Mouse (Mus musculus): ENCODE data around the gene Chst11. TPM values are rescaled to one million over a fixed set of nuclear protein-coding genes. Genes with fewer than 3 reads are reported as not detected.
A peak's percentile ranks its signal among the peaks of the same experiment; 100 is the strongest.

The Chst11 gene
- polyA plus RNA-seq, 1 experiment from 2014 or later = 4.5 TPM

GRCm38 (mm10) chr10:82986251-82986992 is 1.1 kb downstream of the Chst11 start:
- DNase-seq (peak; percentile 56), ATAC-seq (ENCODE audit: low FRiP score, low TSS enrichment) (no peak)
- peaks cover 45% of the 10 kb centered on the region for H3K4me1 ChIP-seq (ENCODE audit: control insufficient read depth, insufficient read depth, low read length)
- H3K4me3 ChIP-seq (replicated peaks; ENCODE audit: low read depth, low read length) = peak overlapping the region; percentile 77
- 0 out of 2 replicates have a peak, but pooled peaks cover 9% of the 10 kb centered on the region for H3K27me3 ChIP-seq (ENCODE audit: control insufficient read depth, insufficient read depth, low read length)
- H3K9me3 ChIP-seq (ENCODE audit: control insufficient read depth, low read length) = no peaks in the 10 kb centered on the region
- H3K36me3 ChIP-seq (ENCODE audit: control insufficient read depth, insufficient read depth, low read length) = no peaks in the 10 kb centered on the region
- H3K4me2 ChIP-seq (ENCODE audit: low read length) = peak overlapping the region; percentile 95
- peak overlapping the region; percentile 89 for H3K27ac ChIP-seq (replicated peaks; ENCODE audit: low read depth, low read length)
- WGBS = 2% methylated on average over 21 of the region's 21 CpGs
- peak overlapping the region; percentile 75 for H3K9ac ChIP-seq (replicated peaks; ENCODE audit: low read length)

- Histone ChIP-seq H3K9me3 (ENCODE audit: control insufficient read depth, low read length) (no peaks in the 10 kb centered on the region), H3K4me2 (ENCODE audit: low read length) (peak overlapping the region; percentile 95), H3K36me3 (ENCODE audit: control insufficient read depth, insufficient read depth, low read length) (no peaks in the 10 kb centered on the region), H3K27ac (replicated peaks; ENCODE audit: low read depth, low read length) (no peak overlapping the region), H3K4me1 (ENCODE audit: control insufficient read depth, insufficient read depth, low read length) (peaks cover 47% of the 10 kb centered on the region), H3K4me3 (replicated peaks; ENCODE audit: low read depth, low read length) (peak overlapping the region; percentile 77), H3K9ac (replicated peaks; ENCODE audit: low read length) (peak overlapping the region; percentile 75; the same call in 1 of the 2 replicates), H3K27me3 (ENCODE audit: control insufficient read depth, insufficient read depth, low read length) (0 out of 2 replicates have a peak, but pooled peaks cover 9% of the 10 kb centered on the region)
- peak; percentile 46 for DNase-seq
- ATAC-seq (ENCODE audit: low FRiP score, low TSS enrichment) = no peak
- 18% methylated on average over 8 of the region's 8 CpGs for WGBS
Measured at GRCm38 (mm10) chr10:82986993-82987349, 1.7 kb downstream of the Chst11 start.

- no peak for ATAC-seq (ENCODE audit: low FRiP score, low TSS enrichment)
- DNase-seq = peak; percentile 13
- peaks cover 48% of the 10 kb centered on the region for H3K4me1 ChIP-seq (ENCODE audit: control insufficient read depth, insufficient read depth, low read length)
- peak overlapping the region; percentile 77 for H3K4me3 ChIP-seq (replicated peaks; ENCODE audit: low read depth, low read length)
- 49% methylated on average over 4 of the region's 4 CpGs for WGBS
- peak overlapping the region; percentile 95 for H3K4me2 ChIP-seq (ENCODE audit: low read length)
- no peaks in the 10 kb centered on the region for H3K36me3 ChIP-seq (ENCODE audit: control insufficient read depth, insufficient read depth, low read length)
- no peak overlapping the region for H3K27ac ChIP-seq (replicated peaks; ENCODE audit: low read depth, low read length)
- H3K9ac ChIP-seq (replicated peaks; ENCODE audit: low read length) = peak overlapping the region; percentile 75; the same call in 1 of the 2 replicates
- 0 out of 2 replicates have a peak, but pooled peaks cover 9% of the 10 kb centered on the region for H3K27me3 ChIP-seq (ENCODE audit: control insufficient read depth, insufficient read depth, low read length)
- H3K9me3 ChIP-seq (ENCODE audit: control insufficient read depth, low read length) = no peaks in the 10 kb centered on the region
Measured at GRCm38 (mm10) chr10:82987394-82987793, 2.1 kb downstream of the Chst11 start.

- 42% methylated on average over 13 of the region's 13 CpGs for WGBS
- Histone ChIP-seq H3K27ac (replicated peaks; ENCODE audit: low read depth, low read length) (no peak overlapping the region), H3K27me3 (ENCODE audit: control insufficient read depth, insufficient read depth, low read length) (no peaks in the 10 kb centered on the region), H3K36me3 (ENCODE audit: control insufficient read depth, insufficient read depth, low read length) (no peaks in the 10 kb centered on the region), H3K9me3 (ENCODE audit: control insufficient read depth, low read length) (no peaks in the 10 kb centered on the region), H3K9ac (replicated peaks; ENCODE audit: low read length) (no peak overlapping the region), H3K4me3 (replicated peaks; ENCODE audit: low read depth, low read length) (no peak overlapping the region), H3K4me2 (ENCODE audit: low read length) (peak overlapping the region; percentile 19; the same call in 1 of the 2 replicates), H3K4me1 (ENCODE audit: control insufficient read depth, insufficient read depth, low read length) (peaks cover 45% of the 10 kb centered on the region)
- ATAC-seq (ENCODE audit: low FRiP score, low TSS enrichment) = no peak
- no peak for DNase-seq
Measured at GRCm38 (mm10) chr10:82989418-82990025, 4.2 kb downstream of the Chst11 start.

- peaks cover 44% of the 10 kb centered on the region for H3K4me1 ChIP-seq (ENCODE audit: control insufficient read depth, insufficient read depth, low read length)
- ATAC-seq (ENCODE audit: low FRiP score, low TSS enrichment) = no peak
Measured at GRCm38 (mm10) chr10:82990918-82991317, 5.6 kb downstream of the Chst11 start.

DNA sequence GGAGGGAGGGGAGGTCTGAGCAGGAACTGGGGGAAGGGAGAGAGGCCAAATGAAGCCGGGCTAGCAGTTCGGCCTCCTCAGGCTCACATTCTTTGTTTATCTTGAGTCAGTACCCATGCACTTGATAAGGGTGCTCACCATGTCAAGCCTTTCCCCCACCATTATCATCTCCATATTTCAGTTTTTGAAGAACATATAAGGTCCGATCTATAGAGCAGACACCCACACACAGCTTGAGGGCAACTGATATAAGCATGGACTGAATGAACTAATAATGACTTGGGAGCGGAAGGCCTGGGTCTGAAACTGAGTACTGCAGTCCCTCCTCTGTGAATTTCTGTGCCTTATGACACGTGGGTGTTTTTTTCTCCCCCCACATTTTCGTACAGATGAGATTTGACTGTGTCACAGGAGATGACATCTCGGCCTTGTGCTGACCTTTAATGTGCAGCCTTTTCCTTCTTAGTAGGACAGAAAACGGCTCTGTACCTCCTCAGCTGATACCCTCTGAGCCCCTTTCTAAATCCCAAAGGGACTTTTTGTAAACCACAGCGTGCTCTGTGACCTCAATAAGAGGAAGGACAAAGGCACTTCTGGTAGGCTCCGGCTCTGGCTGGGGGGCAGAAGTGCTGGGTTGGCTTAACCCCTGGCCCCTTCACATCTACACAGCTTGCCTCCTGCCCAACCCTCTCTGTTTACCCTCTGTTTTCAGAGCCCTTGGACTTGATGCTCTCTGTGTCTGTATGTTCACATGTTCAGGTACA is 6.6 kb downstream of the Chst11 start:
- Histone ChIP-seq H3K4me3 (replicated peaks; ENCODE audit: low read depth, low read length) (no peak overlapping the region), H3K4me2 (ENCODE audit: low read length) (no peak overlapping the region), H3K9ac (replicated peaks; ENCODE audit: low read length) (no peak overlapping the region), H3K27ac (replicated peaks; ENCODE audit: low read depth, low read length) (no peak overlapping the region), H3K36me3 (ENCODE audit: control insufficient read depth, insufficient read depth, low read length) (no peaks in the 10 kb centered on the region), H3K9me3 (ENCODE audit: control insufficient read depth, low read length) (no peaks in the 10 kb centered on the region), H3K4me1 (ENCODE audit: control insufficient read depth, insufficient read depth, low read length) (peaks cover 37% of the 10 kb centered on the region), H3K27me3 (ENCODE audit: control insufficient read depth, insufficient read depth, low read length) (no peaks in the 10 kb centered on the region)
- ATAC-seq (ENCODE audit: low FRiP score, low TSS enrichment) = no peak
- DNase-seq = no peak
- 30% methylated on average over 10 of the region's 10 CpGs for WGBS

More at GRCm38 (mm10) chr10:82990918-82991317, 5.6 kb downstream of the Chst11 start:
- Histone ChIP-seq H3K36me3 (ENCODE audit: control insufficient read depth, insufficient read depth, low read length) (no peaks in the 10 kb centered on the region), H3K4me2 (ENCODE audit: low read length) (no peak overlapping the region), H3K4me3 (replicated peaks; ENCODE audit: low read depth, low read length) (no peak overlapping the region), H3K27ac (replicated peaks; ENCODE audit: low read depth, low read length) (no peak overlapping the region), H3K9ac (replicated peaks; ENCODE audit: low read length) (no peak overlapping the region), H3K27me3 (ENCODE audit: control insufficient read depth, insufficient read depth, low read length) (no peaks in the 10 kb centered on the region), H3K9me3 (ENCODE audit: control insufficient read depth, low read length) (no peaks in the 10 kb centered on the region)
- peak; percentile 44 for DNase-seq
- WGBS = 70% methylated on average over 7 of the region's 7 CpGs

DNA sequence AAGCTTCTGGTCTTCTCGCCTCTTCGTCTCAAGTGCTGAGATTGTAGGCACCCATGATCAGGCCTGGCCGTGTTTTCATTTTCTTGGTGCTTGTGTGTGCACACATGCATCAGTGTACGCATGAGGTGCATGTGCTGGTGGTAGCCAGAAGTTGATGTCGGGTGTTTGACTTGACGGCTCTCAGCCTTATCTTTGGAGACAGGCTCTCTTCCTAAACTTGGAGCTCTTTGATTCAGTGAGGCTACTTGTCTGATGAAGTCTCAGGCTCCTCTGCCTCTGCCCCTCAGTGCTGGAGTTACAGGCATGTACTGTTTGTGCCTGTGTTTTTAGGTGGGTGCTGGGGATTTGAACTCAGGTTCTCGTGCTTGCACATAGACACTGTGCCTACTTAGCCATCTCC is 9.0 kb downstream of the Chst11 start:
- DNase-seq (no peak), ATAC-seq (ENCODE audit: low FRiP score, low TSS enrichment) (no peak)
- Histone ChIP-seq H3K4me2 (ENCODE audit: low read length) (no peak overlapping the region), H3K9ac (replicated peaks; ENCODE audit: low read length) (no peak overlapping the region), H3K4me1 (ENCODE audit: control insufficient read depth, insufficient read depth, low read length) (peaks cover 22% of the 10 kb centered on the region), H3K27me3 (ENCODE audit: control insufficient read depth, insufficient read depth, low read length) (no peaks in the 10 kb centered on the region), H3K4me3 (replicated peaks; ENCODE audit: low read depth, low read length) (no peak overlapping the region), H3K27ac (replicated peaks; ENCODE audit: low read depth, low read length) (no peak overlapping the region), H3K36me3 (ENCODE audit: control insufficient read depth, insufficient read depth, low read length) (no peaks in the 10 kb centered on the region), H3K9me3 (ENCODE audit: control insufficient read depth, low read length) (no peaks in the 10 kb centered on the region)
- WGBS = 95% methylated on average over 7 of the region's 7 CpGs

DNA sequence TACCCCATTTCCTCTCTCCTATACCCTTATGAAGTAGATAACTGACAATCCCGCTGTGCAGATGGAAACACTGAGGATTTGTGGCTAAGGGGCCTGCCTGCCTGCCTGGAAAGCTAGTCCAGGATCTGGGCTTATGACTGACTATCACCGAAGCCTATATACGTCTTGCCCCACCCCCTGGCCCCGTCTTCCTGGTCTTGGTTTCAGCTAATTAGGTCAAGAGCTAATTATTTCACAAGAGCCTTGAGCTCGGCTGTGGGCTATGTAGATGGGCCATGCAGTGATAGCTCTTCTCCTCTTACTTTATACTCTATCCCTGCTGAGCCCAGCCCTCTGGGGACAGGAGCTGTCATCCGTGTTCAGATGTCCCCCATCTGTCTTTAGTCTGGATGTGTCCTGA is 12.2 kb downstream of the Chst11 start:
- no peaks in the 10 kb centered on the region for H3K36me3 ChIP-seq (ENCODE audit: control insufficient read depth, insufficient read depth, low read length)
- H3K4me2 ChIP-seq (ENCODE audit: low read length) = no peak overlapping the region
- DNase-seq (no peak), ATAC-seq (ENCODE audit: low FRiP score, low TSS enrichment) (no peak)
- peaks cover 4% of the 10 kb centered on the region; the same call in 1 of the 2 replicates for H3K4me1 ChIP-seq (ENCODE audit: control insufficient read depth, insufficient read depth, low read length)
- no peaks in the 10 kb centered on the region for H3K9me3 ChIP-seq (ENCODE audit: control insufficient read depth, low read length)
- no peak overlapping the region for H3K4me3 ChIP-seq (replicated peaks; ENCODE audit: low read depth, low read length)
- H3K27ac ChIP-seq (replicated peaks; ENCODE audit: low read depth, low read length) = no peak overlapping the region
- 84% methylated on average over 6 of the region's 6 CpGs for WGBS
- no peak overlapping the region for H3K9ac ChIP-seq (replicated peaks; ENCODE audit: low read length)
- H3K27me3 ChIP-seq (ENCODE audit: control insufficient read depth, insufficient read depth, low read length) = no peaks in the 10 kb centered on the region
